Mouse (Mus musculus): ENCODE data around the gene Klk9. TPM values are rescaled to one million over a fixed set of nuclear protein-coding genes. Genes with fewer than 3 reads are reported as not detected.

Klk9 gene
- total RNA-seq, 2 experiments from 2014 or later = not detected

GRCm38 (mm10) chr7:43782275-43783265, 9.1 kb upstream of the Klk9 start:
- peak; percentile 31 to 73 for DNase-seq (ENCODE audit: extremely low spot score in 1 of 2, low spot score in 2 of 2)
- intact Hi-C loops (cut with DNase I) = loop anchor here (5.0 kb wide), 2 partner anchors 100 to 110 kb away; no protein-coding TSS in a partner anchor

GRCm38 (mm10) chr7:43785286-43785685, 6.4 kb upstream of the Klk9 start:
- intact Hi-C loops (cut with DNase I) = no loop called here
- no peak for DNase-seq (ENCODE audit: extremely low spot score in 1 of 2, low spot score in 2 of 2)

- intact Hi-C loops (cut with DNase I) = no loop called here
- DNase-seq (ENCODE audit: extremely low spot score in 1 of 2, low spot score in 2 of 2) = no peak
These were observed 3.6 kb upstream of the Klk9 start for GRCm38 (mm10) chr7:43788096-43788495.

GRCm38 (mm10) chr7:43789295-43789694, 2.4 kb upstream of the Klk9 start:
- intact Hi-C loops (cut with DNase I) = no loop called here

GRCm38 (mm10) chr7:43796355-43796754, 4.7 kb downstream of the Klk9 start:
- intact Hi-C loops (cut with DNase I) = no loop called here
- no peak for DNase-seq (ENCODE audit: extremely low spot score in 1 of 2, low spot score in 2 of 2)

More at GRCm38 (mm10) chr7:43789295-43789694, 2.4 kb upstream of the Klk9 start:
- DNase-seq (ENCODE audit: extremely low spot score in 1 of 2, low spot score in 2 of 2) = no peak

GRCm38 (mm10) chr7:43797333-43797769, 5.7 kb downstream of the Klk9 start, which contains the start of gene Klk8:
Klk8 (plus strand) TSS chr7:43797577.
- intact Hi-C loops (cut with DNase I) = no loop called here
- DNase-seq (ENCODE audit: extremely low spot score in 1 of 2, low spot score in 2 of 2) = peak in 1 of 2 experiments; percentile 55

- no peak for DNase-seq (ENCODE audit: extremely low spot score in 1 of 2, low spot score in 2 of 2)
- intact Hi-C loops (cut with DNase I) = no loop called here
These were observed 6.3 kb downstream of the Klk9 start for GRCm38 (mm10) chr7:43797844-43798462.

- intact Hi-C loops (cut with DNase I) = no loop called here
- no peak for DNase-seq (ENCODE audit: extremely low spot score in 1 of 2, low spot score in 2 of 2)
These were observed 8.2 kb downstream of the Klk9 start for GRCm38 (mm10) chr7:43799876-43800275.

- intact Hi-C loops (cut with DNase I) = no loop called here
- DNase-seq (ENCODE audit: extremely low spot score in 1 of 2, low spot score in 2 of 2) = no peak
These were observed 19.3 kb downstream of the Klk9 start, which contains the start of gene Klk7 for GRCm38 (mm10) chr7:43810994-43811393. Klk7 (plus strand) TSS chr7:43811294.

- DNase-seq (ENCODE audit: extremely low spot score in 1 of 2, low spot score in 2 of 2) = no peak
- intact Hi-C loops (cut with DNase I) = no loop called here
These were observed 23.5 kb downstream of the Klk9 start for GRCm38 (mm10) chr7:43815211-43815610.

GRCm38 (mm10) chr7:43816746-43817145, 25.1 kb downstream of the Klk9 start:
- intact Hi-C loops (cut with DNase I) = no loop called here
- no peak for DNase-seq (ENCODE audit: extremely low spot score in 1 of 2, low spot score in 2 of 2)

GRCm38 (mm10) chr7:43821581-43821980, 29.9 kb downstream of the Klk9 start:
- intact Hi-C loops (cut with DNase I) = loop anchor here (5.0 kb wide), 1 partner anchor 41 kb away; no protein-coding TSS in a partner anchor
- no peak for DNase-seq (ENCODE audit: extremely low spot score in 1 of 2, low spot score in 2 of 2)

GRCm38 (mm10) chr7:43824199-43824598, 32.5 kb downstream of the Klk9 start, which contains the start of gene Klk6:
Klk6 (plus strand) TSS chr7:43824499.
- no peak for DNase-seq (ENCODE audit: extremely low spot score in 1 of 2, low spot score in 2 of 2)
- intact Hi-C loops (cut with DNase I) = loop anchor here (5.0 kb wide), 1 partner anchor 38 kb away; no protein-coding TSS in a partner anchor

GRCm38 (mm10) chr7:43826056-43826455, 34.4 kb downstream of the Klk9 start:
- no peak for DNase-seq (ENCODE audit: extremely low spot score in 1 of 2, low spot score in 2 of 2)
- intact Hi-C loops (cut with DNase I) = no loop called here

GRCm38 (mm10) chr7:43827706-43828105, 36.0 kb downstream of the Klk9 start:
- intact Hi-C loops (cut with DNase I) = no loop called here
- DNase-seq (ENCODE audit: extremely low spot score in 1 of 2, low spot score in 2 of 2) = no peak

- DNase-seq (ENCODE audit: extremely low spot score in 1 of 2, low spot score in 2 of 2) = no peak
- intact Hi-C loops (cut with DNase I) = no loop called here
These were observed 37.3 kb downstream of the Klk9 start for GRCm38 (mm10) chr7:43829006-43829405.

- DNase-seq (ENCODE audit: extremely low spot score in 1 of 2, low spot score in 2 of 2) = no peak
- intact Hi-C loops (cut with DNase I) = no loop called here
These were observed 50.0 kb downstream of the Klk9 start, which contains the start of gene Klk5 for GRCm38 (mm10) chr7:43841701-43842100. Klk5 (plus strand) TSS chr7:43841971.

- intact Hi-C loops (cut with DNase I) = no loop called here
- no peak for DNase-seq (ENCODE audit: extremely low spot score in 1 of 2, low spot score in 2 of 2)
These were observed 52.1 kb downstream of the Klk9 start for GRCm38 (mm10) chr7:43843801-43844200.

All from left cerebral cortex, postnatal 10 days (tissue).